8 mouse cellular contexts compared by ENCODE assay signal in the genomic region with DNA sequence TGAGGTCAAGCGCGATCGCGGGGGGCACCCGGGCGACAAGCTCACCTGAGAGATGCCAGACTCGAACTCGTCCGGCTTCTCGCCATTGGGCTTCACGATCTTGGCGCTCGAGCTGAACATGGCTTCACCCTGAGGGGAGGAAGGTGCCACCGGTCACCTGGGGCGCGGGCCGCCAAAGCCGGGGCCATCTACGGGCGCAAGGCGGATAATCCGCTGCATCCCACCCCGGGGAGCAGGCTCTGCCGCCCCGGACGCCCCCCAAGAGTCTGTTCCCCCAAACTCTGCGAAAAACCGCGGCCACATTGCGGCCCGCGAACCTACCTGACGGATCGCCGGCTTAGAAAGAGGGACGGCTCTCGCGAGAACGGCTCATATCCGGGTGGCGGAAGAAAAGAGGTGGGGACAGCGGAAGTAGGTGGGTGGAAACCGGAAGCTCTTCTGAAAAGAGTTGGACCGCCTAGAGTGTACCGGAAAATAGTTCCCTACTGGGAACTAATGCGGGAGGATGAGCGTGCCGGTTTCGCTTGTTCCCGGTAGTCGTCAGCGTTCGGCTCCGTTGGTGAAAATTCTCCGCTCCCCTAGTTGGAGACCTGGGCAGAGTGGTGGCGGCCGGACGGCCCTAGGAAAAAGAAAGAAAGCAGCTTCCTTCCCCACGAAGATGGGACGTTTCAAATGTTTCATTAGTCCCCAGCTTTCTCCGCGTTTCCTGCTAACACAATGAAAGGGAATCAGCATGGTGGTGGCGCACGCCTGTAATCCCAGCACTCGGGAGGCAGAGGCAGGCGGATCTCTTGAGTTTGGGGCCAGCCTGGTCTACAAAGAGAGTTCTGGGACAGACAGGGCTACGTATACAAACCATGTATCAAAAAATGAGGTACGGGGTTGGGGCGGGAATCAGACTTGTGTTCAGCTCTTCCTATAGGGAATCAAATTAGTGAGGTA. TPM values are rescaled to one million over a fixed set of nuclear protein-coding genes. Genes with fewer than 3 reads are reported as not detected.
DNase-seq lines count a peak whose midpoint lies in the region; ATAC-seq lines count a peak whose summit lies in the region.

Rps7 (minus strand) TSS at position 419 of the 942 bp plus-strand sequence.

- ATAC-seq in inflammation-experienced regulatory T-cells, adult 6 months, result peak; percentile 98
- ATAC-seq in megakaryocyte-erythroid progenitor cell, adult 5-6 weeks (replicated peaks; ENCODE audit: low FRiP score, low TSS enrichment, poor library complexity, severe bottlenecking), result peak; percentile 89

- peak; percentile 95 to 98 for DNase-seq in adrenal gland, adult (ENCODE audit: inconsistent age in 2 of 2, low spot score in 1 of 2)
- DNase-seq in embryo, embryonic 10.5 days (ENCODE audit: low spot score), result peak; percentile 97
- peak; percentile 90 for DNase-seq in gastrocnemius, postnatal 14 days
- peak; percentile 93 to 94 for DNase-seq in left cerebral cortex, postnatal 10 days (ENCODE audit: extremely low spot score in 1 of 2, low spot score in 2 of 2)
- peak; percentile 92 for DNase-seq in right cerebral cortex, postnatal 25 days
- peak; percentile 87 to 92 for DNase-seq in urinary bladder, postnatal 4 days (ENCODE audit: low spot score in 2 of 2)

- intact Hi-C loops in gastrocnemius, postnatal 14 days (cut with DNase I; ENCODE audit: low total_unique reads), result no loop called here
- intact Hi-C loops in left cerebral cortex, postnatal 10 days (cut with DNase I), result no loop called here

RNA-seq across cellular contexts. Expression of gene Rps7, which starts in this region (rescaled TPM):
- 100 to 1,000 TPM; 261 to 309 TPM for total RNA-seq in gastrocnemius, postnatal 14 days (2021)
- polyA plus RNA-seq in inflammation-experienced regulatory T-cells, adult 6 months (2017; shearing (Covaris generic)), result 1,000 to 10,000 TPM; 1,531 to 2,541 (median 1,663) TPM
- total RNA-seq in left cerebral cortex, postnatal 10 days (2021), result 100 to 1,000 TPM; 325 to 344 TPM
- total RNA-seq in megakaryocyte-erythroid progenitor cell, adult 5-6 weeks (2014; fragmentation: Nextera tagmentation), result 3,723 and 3,737 TPM in 2 replicates
- total RNA-seq in megakaryocyte-erythroid progenitor cell, adult 5-6 weeks (2017), result 4,053 and 5,358 TPM in 2 replicates

Comparison
In these comparisons a context has a peak if more than half of its experiments do, and no peak if none do; other contexts are left out.
1. Peak in every context shown above with its lines: DNase-seq and ATAC-seq.
2. RNA of gene Rps7 (total RNA-seq): 3,723 to 5,358 TPM in megakaryocyte-erythroid progenitor cell, adult 5-6 weeks; 325 to 344 TPM in left cerebral cortex, postnatal 10 days and 261 to 309 TPM in gastrocnemius, postnatal 14 days; every median in the first group is over 10 times any median in the second.